Mouse (Mus musculus) liver, adult 2 months (tissue): Measurements from ENCODE around the gene Asb3. TPM values are rescaled to one million over a fixed set of nuclear protein-coding genes. Genes with fewer than 3 reads are reported as not detected.
A peak's percentile ranks its signal among the peaks of the same experiment; 100 is the strongest.

Experiments used
- DNase-seq: peaks from one replicate; pipeline ENCODE4 v3.0.0-alpha.2; 2011; ENCODE audit warnings: low read depth, low spot score; ENCODE audit errors: extremely low read depth
- H3K27ac ChIP-seq: fragments of 200-500 bp; replicated peaks from 2 replicates; pipeline ENCODE4 v1.5.1; 2012; ENCODE audit warnings: low read depth, mild to moderate bottlenecking, control low read depth, inconsistent platforms, low read length; ENCODE audit not compliant: insufficient read depth
- H3K27me3 ChIP-seq: fragments of 200-500 bp; 2 replicates; pipeline ENCODE4 v1.6.1; 2012; ENCODE audit warnings: mild to moderate bottlenecking, moderate library complexity, low read length, inconsistent platforms; ENCODE audit not compliant: control insufficient read depth, insufficient read depth
- H3K36me3 ChIP-seq: fragments of 200-500 bp; 2 replicates; pipeline ENCODE4 v1.6.1; 2012; ENCODE audit warnings: low read length, inconsistent platforms; ENCODE audit not compliant: control insufficient read depth, insufficient read depth
- H3K4me1 ChIP-seq: fragments of 200-500 bp; 2 replicates; pipeline ENCODE4 v1.6.1; 2011; ENCODE audit warnings: low read length; ENCODE audit not compliant: control insufficient read depth, insufficient read depth
- H3K4me3 ChIP-seq: fragments of 200-500 bp; 2 replicates; pipeline ENCODE4 v1.5.1; 2011; ENCODE audit warnings: low read depth, mild to moderate bottlenecking, control low read depth, low read length, moderate library complexity; ENCODE audit not compliant: insufficient read depth
- H3K79me2 ChIP-seq: fragments of 200-500 bp; 2 replicates; pipeline ENCODE4 v1.6.1; 2012; ENCODE audit warnings: inconsistent platforms, mild to moderate bottlenecking, low read length, moderate library complexity; ENCODE audit not compliant: control insufficient read depth, insufficient read depth
- H3K9ac ChIP-seq: fragments of 200-500 bp; 2 replicates; pipeline ENCODE4 v1.6.1; 2012; ENCODE audit warnings: low read depth, mild to moderate bottlenecking, control low read depth, inconsistent platforms, low read length
- CTCF ChIP-seq: fragments of 200-500 bp; IDR thresholded peaks from 2 replicates; pipeline ENCODE4 v1.5.1; 2011; ENCODE audit warnings: low read depth, low read length, control low read depth
- POLR2A ChIP-seq: fragments of 200-500 bp; IDR thresholded peaks from 2 replicates; pipeline ENCODE4 v1.6.1; 2011; ENCODE audit warnings: low read length, control low read depth; ENCODE audit not compliant: insufficient read depth; ENCODE audit errors: extremely low read depth
- WGBS: fragments of 180-500 bp; shearing (Covaris S2); methylation state at CpG from one replicate; pipeline ENCODE4 v1.1.7; 2018; 5-methylcytosine and 5-hydroxymethylcytosine counted together
- polyA plus RNA-seq: library from polyadenylated mRNA; depleted of rRNA; stranded (reverse); fragments of >200 nt; gene quantifications from 2 replicates; pipeline ENCODE4 v1.2.3, GENCODE M21; 2012; rRNA removed
- total RNA-seq: library from RNA; depleted of rRNA; stranded (reverse); fragments of >200 nt; gene quantifications from 2 replicates; pipeline ENCODE4 v1.2.3, GENCODE M21; 2014; rRNA removed

Gene Asb3
- 10.6 and 10.8 TPM in 2 replicates for total RNA-seq
- 1.2 and 1.6 TPM in 2 replicates for polyA plus RNA-seq

DNA sequence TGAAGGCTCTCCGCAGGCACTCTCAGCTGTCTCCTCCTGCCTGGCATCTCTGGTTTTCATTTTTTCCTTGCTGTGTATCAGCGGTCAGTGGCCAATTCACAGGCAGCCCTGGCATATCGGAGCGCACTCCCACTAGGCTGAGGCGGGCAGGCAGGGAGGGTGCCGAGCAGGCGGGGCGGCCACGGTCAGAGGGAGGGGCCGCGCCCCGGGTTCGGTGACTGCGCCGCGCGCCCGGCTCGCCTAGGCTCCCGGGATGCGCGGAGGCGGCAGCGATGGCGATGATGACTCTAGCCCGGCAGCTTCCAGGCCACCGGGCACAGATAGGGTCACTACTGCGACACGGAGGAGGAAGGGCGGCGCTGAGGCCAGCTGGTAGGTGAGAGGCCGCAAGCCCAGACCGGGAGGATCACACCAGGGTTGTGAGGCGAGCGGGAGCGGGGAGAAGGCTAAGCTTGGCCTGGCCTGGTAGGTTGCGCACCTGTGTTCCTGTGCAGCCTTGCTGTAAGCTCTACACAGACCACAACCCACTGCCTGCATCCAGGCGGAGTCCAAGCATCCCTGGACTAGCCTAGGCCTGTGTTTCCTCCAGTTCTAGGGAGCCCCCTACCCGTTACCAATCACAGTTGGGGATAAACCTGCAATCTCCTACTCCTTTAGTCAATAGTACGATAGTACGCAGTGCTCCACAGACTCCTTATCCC lies at the start of gene Asb3, which contains the start of gene Gpr75:
Asb3 (plus strand) TSS at position 246 of the 701 bp plus-strand sequence.
Gpr75 (plus strand) TSS at position 188 of the 701 bp plus-strand sequence.
- no peak within 1 kb of the TSS for H3K27ac ChIP-seq
- no peak for DNase-seq
- TF ChIP-seq CTCF (no peak), POLR2A (no peak)
- H3K4me3 ChIP-seq: peak within 1 kb of the TSS; percentile 11; the same call in 1 of the 2 replicates
- H3K36me3 ChIP-seq: no peaks in the 10 kb centered on the region; the same call in 1 of the 2 replicates
- H3K9ac ChIP-seq: peak within 1 kb of the TSS; percentile 5; the same call in 1 of the 2 replicates
- 0 out of 2 replicates have a peak, but pooled peaks cover 2% of the 10 kb centered on the region for H3K4me1 ChIP-seq
- no peaks in the 10 kb centered on the region for H3K79me2 ChIP-seq
- 7% methylated on average over 41 of the region's 41 CpGs for WGBS
- H3K27me3 ChIP-seq: no peaks in the 10 kb centered on the region

GRCm38 (mm10) chr11:30838793-30839192 lies 46.4 kb upstream of the Asb3 start:
- Histone ChIP-seq H3K27ac (no peak overlapping the region), H3K27me3 (no peaks in the 10 kb centered on the region), H3K4me1 (no peaks in the 10 kb centered on the region), H3K79me2 (no peaks in the 10 kb centered on the region), H3K36me3 (peaks cover 48% of the 10 kb centered on the region), H3K4me3 (no peak overlapping the region), H3K9ac (no peak overlapping the region)
- TF ChIP-seq CTCF: no peak
- TF ChIP-seq POLR2A: no peak
- WGBS: 95% methylated on average over 2 of the region's 2 CpGs
- DNase-seq: no peak

- no peak overlapping the region for H3K9ac ChIP-seq
- peak; percentile 36 for DNase-seq
- H3K79me2 ChIP-seq: no peaks in the 10 kb centered on the region
- peaks cover 48% of the 10 kb centered on the region for H3K36me3 ChIP-seq
- H3K4me1 ChIP-seq: no peaks in the 10 kb centered on the region
- WGBS: 70% methylated on average over 1 of the region's 1 CpGs
- H3K27me3 ChIP-seq: no peaks in the 10 kb centered on the region
- TF ChIP-seq POLR2A (no peak), CTCF (no peak)
- H3K4me3 ChIP-seq: no peak overlapping the region
- H3K27ac ChIP-seq: no peak overlapping the region
Observed at GRCm38 (mm10) chr11:30844355-30844754, 40.9 kb upstream of the Asb3 start.

DNA sequence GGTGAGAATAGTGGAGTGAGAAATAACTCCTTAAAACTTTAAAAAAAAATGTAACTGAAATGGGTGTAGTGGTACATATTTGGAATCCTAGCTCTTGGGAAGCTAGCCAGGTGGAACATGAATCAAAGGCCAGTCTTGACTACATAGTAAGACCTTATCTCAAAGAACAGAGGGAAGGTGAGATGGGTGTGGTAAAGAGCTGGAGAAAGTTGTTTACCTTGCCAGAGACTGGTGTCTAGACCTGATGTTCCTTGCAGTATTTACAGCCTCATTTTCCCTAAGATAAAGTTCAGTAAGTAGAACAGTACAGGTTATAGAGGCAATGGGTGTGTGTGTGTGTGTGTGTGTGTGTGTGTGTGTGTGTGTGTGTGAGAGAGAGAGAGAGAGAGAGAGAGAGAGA lies 12.8 kb upstream of the Asb3 start:
- no peak overlapping the region for H3K9ac ChIP-seq
- no peak for DNase-seq
- no peaks in the 10 kb centered on the region for H3K27me3 ChIP-seq
- no peaks in the 10 kb centered on the region for H3K79me2 ChIP-seq
- no peak overlapping the region for H3K27ac ChIP-seq
- H3K36me3 ChIP-seq: peaks cover 41% of the 10 kb centered on the region
- no peak overlapping the region for H3K4me3 ChIP-seq
- H3K4me1 ChIP-seq: no peaks in the 10 kb centered on the region
- no peak for TF ChIP-seq POLR2A
- TF ChIP-seq CTCF: no peak

GRCm38 (mm10) chr11:30888153-30888552 lies 2.9 kb downstream of the Asb3 start:
- 0 out of 2 replicates have a peak, but pooled peaks cover 2% of the 10 kb centered on the region for H3K4me1 ChIP-seq
- no peaks in the 10 kb centered on the region for H3K36me3 ChIP-seq
- H3K9ac ChIP-seq: no peak overlapping the region
- no peak for DNase-seq
- TF ChIP-seq POLR2A (no peak), CTCF (no peak)
- no peaks in the 10 kb centered on the region for H3K27me3 ChIP-seq
- WGBS: 81% methylated on average over 2 of the region's 2 CpGs
- no peaks in the 10 kb centered on the region for H3K79me2 ChIP-seq
- no peak overlapping the region for H3K27ac ChIP-seq
- no peak overlapping the region for H3K4me3 ChIP-seq

DNA sequence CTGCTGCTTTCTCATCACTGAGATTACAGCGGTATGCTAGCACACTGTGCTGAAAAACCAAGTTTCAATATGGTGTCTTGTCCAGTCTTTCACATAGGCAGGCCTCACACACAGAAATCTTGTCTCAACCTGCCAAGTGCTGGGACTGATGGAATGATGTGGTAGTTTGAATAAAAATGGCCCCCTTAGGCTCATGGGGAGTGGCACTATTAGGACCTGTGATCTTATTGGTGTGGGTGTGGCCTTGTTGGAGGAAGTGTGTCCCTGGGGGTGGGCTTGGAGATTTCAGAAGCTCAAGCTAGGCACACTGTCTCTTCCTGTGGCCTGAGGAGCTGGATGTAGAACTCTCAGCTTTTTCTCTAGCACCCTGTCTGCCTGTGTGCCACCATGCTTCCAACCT lies 11.0 kb downstream of the Asb3 start:
- Histone ChIP-seq H3K9ac (no peak overlapping the region), H3K27ac (no peak overlapping the region), H3K4me1 (no peaks in the 10 kb centered on the region), H3K4me3 (no peak overlapping the region), H3K27me3 (no peaks in the 10 kb centered on the region), H3K36me3 (no peaks in the 10 kb centered on the region), H3K79me2 (no peaks in the 10 kb centered on the region)
- no peak for DNase-seq
- WGBS: 87% methylated on average over 1 of the region's 1 CpGs
- TF ChIP-seq CTCF (no peak), POLR2A (no peak)
